Mouse (Mus musculus): ENCODE measurements at regions not wholly inside any gene's neighbourhood (a gene's known extent, or its start where the extent isn't known, plus 50 kb on each side); places are given as distances from the start of the nearest gene placed in this dataset.
A peak's percentile ranks its signal among the peaks of the same experiment; 100 is the strongest.

GRCm38 (mm10) chr14:104819106-104819505 is 296.7 kb upstream of the Rnf219 start:
- Histone ChIP-seq H3K27ac (ENCODE audit: low read depth) (no peak overlapping the region), H3K4me1 (replicated peaks; ENCODE audit: control insufficient read depth, insufficient read depth, low read length) (no peaks in the 10 kb centered on the region), H3K36me3 (ENCODE audit: control insufficient read depth, insufficient read depth, low read length) (no peaks in the 10 kb centered on the region), H3K9ac (ENCODE audit: low read length) (no peak overlapping the region), H3K9me3 (ENCODE audit: control insufficient read depth, low read length) (no peaks in the 10 kb centered on the region), H3K4me3 (ENCODE audit: low read depth, low read length) (no peak overlapping the region), H3K27me3 (replicated peaks; ENCODE audit: control insufficient read depth, insufficient read depth, low read length) (no peaks in the 10 kb centered on the region), H3K4me2 (ENCODE audit: low read length) (no peak overlapping the region)
- no peak for ATAC-seq (replicated peaks; ENCODE audit: low FRiP score, low TSS enrichment, low read depth)
- DNase-seq (ENCODE audit: low spot score) = no peak
- 92% methylated on average over 4 of the region's 4 CpGs for WGBS

GRCm38 (mm10) chr14:104813977-104814584 is 291.6 kb upstream of the Rnf219 start:
- H3K27ac ChIP-seq (ENCODE audit: low read depth) = no peak overlapping the region
- 27% methylated on average over 10 of the region's 10 CpGs for WGBS
- H3K4me1 ChIP-seq (replicated peaks; ENCODE audit: control insufficient read depth, insufficient read depth, low read length) = no peaks in the 10 kb centered on the region
- no peaks in the 10 kb centered on the region for H3K9me3 ChIP-seq (ENCODE audit: control insufficient read depth, low read length)
- no peaks in the 10 kb centered on the region for H3K36me3 ChIP-seq (ENCODE audit: control insufficient read depth, insufficient read depth, low read length)
- H3K27me3 ChIP-seq (replicated peaks; ENCODE audit: control insufficient read depth, insufficient read depth, low read length) = no peaks in the 10 kb centered on the region
- no peak for ATAC-seq (replicated peaks; ENCODE audit: low FRiP score, low TSS enrichment, low read depth)
- H3K4me2 ChIP-seq (ENCODE audit: low read length) = no peak overlapping the region
- no peak overlapping the region for H3K4me3 ChIP-seq (ENCODE audit: low read depth, low read length)
- no peak overlapping the region for H3K9ac ChIP-seq (ENCODE audit: low read length)
- peak; percentile 92 for DNase-seq (ENCODE audit: low spot score)

GRCm38 (mm10) chr14:104812006-104812405 is 289.6 kb upstream of the Rnf219 start:
- Histone ChIP-seq H3K9me3 (ENCODE audit: control insufficient read depth, low read length) (no peaks in the 10 kb centered on the region), H3K27me3 (replicated peaks; ENCODE audit: control insufficient read depth, insufficient read depth, low read length) (no peaks in the 10 kb centered on the region), H3K27ac (ENCODE audit: low read depth) (no peak overlapping the region), H3K4me3 (ENCODE audit: low read depth, low read length) (no peak overlapping the region), H3K4me2 (ENCODE audit: low read length) (no peak overlapping the region), H3K9ac (ENCODE audit: low read length) (no peak overlapping the region), H3K36me3 (ENCODE audit: control insufficient read depth, insufficient read depth, low read length) (no peaks in the 10 kb centered on the region), H3K4me1 (replicated peaks; ENCODE audit: control insufficient read depth, insufficient read depth, low read length) (no peaks in the 10 kb centered on the region)
- WGBS = 78% methylated on average over 4 of the region's 4 CpGs
- no peak for ATAC-seq (replicated peaks; ENCODE audit: low FRiP score, low TSS enrichment, low read depth)
- DNase-seq (ENCODE audit: low spot score) = no peak

DNA sequence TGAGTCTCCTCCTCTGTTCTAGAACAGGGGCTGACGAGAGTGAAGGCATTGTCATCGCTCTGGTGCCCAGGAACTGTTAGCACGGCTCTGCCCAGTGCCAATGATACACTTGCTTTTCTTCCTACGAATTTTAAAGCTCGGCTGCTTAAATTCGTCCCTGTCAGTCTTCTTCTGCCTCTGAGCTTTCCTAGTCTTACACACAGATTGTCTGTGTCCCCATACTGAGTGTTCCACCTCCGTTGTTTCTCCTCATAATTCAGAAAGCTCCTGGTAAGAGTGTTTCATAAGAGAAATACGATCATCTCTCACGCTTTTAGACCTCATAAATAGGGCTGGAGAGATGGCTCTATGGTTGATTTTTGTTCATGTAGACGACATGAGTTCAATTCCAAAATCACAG is 282.9 kb upstream of the Rnf219 start:
- WGBS = 90% methylated on average over 10 of the region's 10 CpGs
- Histone ChIP-seq H3K36me3 (ENCODE audit: control insufficient read depth, insufficient read depth, low read length) (no peaks in the 10 kb centered on the region), H3K27ac (ENCODE audit: low read depth) (no peak overlapping the region), H3K9ac (ENCODE audit: low read length) (no peak overlapping the region), H3K4me3 (ENCODE audit: low read depth, low read length) (no peak overlapping the region), H3K9me3 (ENCODE audit: control insufficient read depth, low read length) (no peaks in the 10 kb centered on the region), H3K4me2 (ENCODE audit: low read length) (no peak overlapping the region), H3K4me1 (replicated peaks; ENCODE audit: control insufficient read depth, insufficient read depth, low read length) (no peaks in the 10 kb centered on the region), H3K27me3 (replicated peaks; ENCODE audit: control insufficient read depth, insufficient read depth, low read length) (no peaks in the 10 kb centered on the region)
- DNase-seq (ENCODE audit: low spot score) = no peak
- ATAC-seq (replicated peaks; ENCODE audit: low FRiP score, low TSS enrichment, low read depth) = no peak

DNA sequence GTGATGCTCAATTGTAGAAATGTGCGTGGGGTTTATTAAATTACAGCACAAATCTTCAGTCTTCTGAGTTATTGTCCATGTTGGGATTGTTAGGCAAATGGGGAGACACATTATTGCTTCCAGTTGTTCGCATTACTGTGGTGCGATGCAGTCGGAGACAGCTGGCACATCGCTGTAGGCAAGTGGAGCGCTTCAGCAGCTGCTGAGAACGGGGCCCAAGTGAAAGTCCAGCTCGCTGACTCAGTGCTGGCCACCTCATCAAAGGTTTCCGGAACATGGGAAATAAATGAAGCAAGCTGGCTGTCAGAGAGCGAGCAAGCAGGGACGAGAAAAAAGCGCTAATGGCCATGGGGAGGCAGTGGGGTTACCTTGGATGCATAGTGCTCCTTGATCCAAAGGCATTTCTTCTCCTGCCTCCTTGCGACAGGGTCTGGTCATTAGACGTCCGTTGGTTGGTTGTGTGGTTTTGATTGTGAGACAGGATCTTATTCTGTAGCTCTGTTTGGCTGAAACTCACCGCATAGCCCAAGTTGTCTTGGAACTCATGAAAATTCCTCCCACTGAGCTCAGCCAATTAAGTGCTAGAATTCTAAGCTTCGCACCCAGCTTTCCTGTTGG is 274.0 kb upstream of the Rnf219 start:
- 75% methylated on average over 17 of the region's 17 CpGs for WGBS
- no peak for ATAC-seq (replicated peaks; ENCODE audit: low FRiP score, low TSS enrichment, low read depth)

DNA sequence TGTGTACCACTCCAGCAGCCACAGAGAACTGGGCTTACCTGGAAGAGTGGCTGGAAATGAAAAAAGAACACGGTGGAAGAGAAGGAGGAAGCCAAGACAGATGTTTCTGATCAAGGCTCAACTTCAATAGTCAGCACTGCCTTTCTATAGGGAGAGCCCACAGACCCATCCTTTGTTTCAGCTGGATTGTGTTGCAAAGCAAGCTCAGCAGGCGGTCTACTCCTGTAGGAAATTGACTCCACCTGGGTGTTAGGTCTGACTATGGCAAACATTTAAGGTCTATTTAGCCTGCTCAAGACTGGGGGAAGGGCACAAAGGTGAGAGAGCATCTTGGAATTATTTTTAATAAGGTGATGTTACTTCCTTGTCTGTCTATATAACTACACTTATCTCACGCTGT is 266.9 kb upstream of the Rnf219 start:
- H3K4me1 ChIP-seq (replicated peaks; ENCODE audit: control insufficient read depth, insufficient read depth, low read length) = no peaks in the 10 kb centered on the region
- H3K9ac ChIP-seq (ENCODE audit: low read length) = no peak overlapping the region
- H3K9me3 ChIP-seq (ENCODE audit: control insufficient read depth, low read length) = no peaks in the 10 kb centered on the region
- DNase-seq (ENCODE audit: low spot score) = no peak
- no peaks in the 10 kb centered on the region for H3K27me3 ChIP-seq (replicated peaks; ENCODE audit: control insufficient read depth, insufficient read depth, low read length)
- H3K36me3 ChIP-seq (ENCODE audit: control insufficient read depth, insufficient read depth, low read length) = no peaks in the 10 kb centered on the region
- no peak for ATAC-seq (replicated peaks; ENCODE audit: low FRiP score, low TSS enrichment, low read depth)
- no peak overlapping the region for H3K4me2 ChIP-seq (ENCODE audit: low read length)
- no peak overlapping the region for H3K4me3 ChIP-seq (ENCODE audit: low read depth, low read length)
- 53% methylated on average over 3 of the region's 3 CpGs for WGBS
- no peak overlapping the region for H3K27ac ChIP-seq (ENCODE audit: low read depth)

More for the DNA sequence above, 274.0 kb upstream of the Rnf219 start:
- H3K9ac ChIP-seq (ENCODE audit: low read length) = no peak overlapping the region
- no peak overlapping the region for H3K4me2 ChIP-seq (ENCODE audit: low read length)
- H3K4me3 ChIP-seq (ENCODE audit: low read depth, low read length) = no peak overlapping the region
- no peaks in the 10 kb centered on the region for H3K36me3 ChIP-seq (ENCODE audit: control insufficient read depth, insufficient read depth, low read length)
- H3K9me3 ChIP-seq (ENCODE audit: control insufficient read depth, low read length) = no peaks in the 10 kb centered on the region
- H3K27me3 ChIP-seq (replicated peaks; ENCODE audit: control insufficient read depth, insufficient read depth, low read length) = no peaks in the 10 kb centered on the region
- no peaks in the 10 kb centered on the region for H3K4me1 ChIP-seq (replicated peaks; ENCODE audit: control insufficient read depth, insufficient read depth, low read length)
- no peak for DNase-seq (ENCODE audit: low spot score)
- H3K27ac ChIP-seq (ENCODE audit: low read depth) = no peak overlapping the region

DNA sequence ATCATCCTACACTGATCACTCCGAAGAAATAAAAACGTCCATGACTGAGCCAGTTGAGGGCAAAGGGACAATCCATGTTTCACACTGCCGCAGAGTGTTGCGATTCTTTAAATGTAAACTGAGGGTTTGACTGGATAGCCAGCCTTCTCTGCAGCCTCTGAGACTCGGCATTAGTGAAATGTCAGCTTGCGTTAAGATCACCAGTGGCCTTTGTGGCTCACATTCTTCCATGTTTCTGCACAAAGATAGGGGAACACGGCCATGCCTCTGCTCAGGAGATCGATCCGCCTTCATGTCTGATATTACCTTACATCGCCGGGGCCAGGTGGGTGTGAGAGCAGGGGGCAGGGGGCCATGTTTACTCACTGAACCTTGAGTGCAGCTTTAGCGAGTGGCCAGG is 262.6 kb upstream of the Rnf219 start:
- H3K36me3 ChIP-seq (ENCODE audit: control insufficient read depth, insufficient read depth, low read length) = no peaks in the 10 kb centered on the region
- H3K4me1 ChIP-seq (replicated peaks; ENCODE audit: control insufficient read depth, insufficient read depth, low read length) = no peaks in the 10 kb centered on the region
- H3K4me2 ChIP-seq (ENCODE audit: low read length) = no peak overlapping the region
- H3K4me3 ChIP-seq (ENCODE audit: low read depth, low read length) = no peak overlapping the region
- no peak overlapping the region for H3K9ac ChIP-seq (ENCODE audit: low read length)
- H3K27ac ChIP-seq (ENCODE audit: low read depth) = no peak overlapping the region
- ATAC-seq (replicated peaks; ENCODE audit: low FRiP score, low TSS enrichment, low read depth) (no peak), DNase-seq (ENCODE audit: low spot score) (no peak)
- H3K9me3 ChIP-seq (ENCODE audit: control insufficient read depth, low read length) = no peaks in the 10 kb centered on the region
- no peaks in the 10 kb centered on the region for H3K27me3 ChIP-seq (replicated peaks; ENCODE audit: control insufficient read depth, insufficient read depth, low read length)
- WGBS = 67% methylated on average over 12 of the region's 12 CpGs

DNA sequence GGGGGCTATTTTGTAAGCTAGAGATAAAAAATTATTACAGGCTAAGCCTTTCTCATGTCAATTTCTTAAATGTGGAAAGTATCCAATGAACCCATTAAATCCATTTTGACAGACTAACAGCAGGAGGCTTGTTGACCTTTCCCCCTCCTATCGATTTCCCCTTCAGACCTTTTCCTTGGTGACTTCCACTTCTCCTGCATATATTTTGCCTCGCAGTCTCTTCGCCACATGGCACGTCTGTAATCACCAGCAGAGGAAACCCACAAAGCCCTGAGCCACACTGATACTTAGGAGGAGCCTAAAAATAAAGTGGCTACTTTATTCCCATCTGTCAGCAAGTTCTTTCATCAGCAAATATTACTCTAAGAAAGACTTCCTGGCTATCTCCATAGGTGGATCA is 247.5 kb upstream of the Rnf219 start:
- H3K36me3 ChIP-seq (ENCODE audit: control insufficient read depth, insufficient read depth, low read length) = no peaks in the 10 kb centered on the region
- WGBS = 65% methylated on average over 4 of the region's 4 CpGs

DNA sequence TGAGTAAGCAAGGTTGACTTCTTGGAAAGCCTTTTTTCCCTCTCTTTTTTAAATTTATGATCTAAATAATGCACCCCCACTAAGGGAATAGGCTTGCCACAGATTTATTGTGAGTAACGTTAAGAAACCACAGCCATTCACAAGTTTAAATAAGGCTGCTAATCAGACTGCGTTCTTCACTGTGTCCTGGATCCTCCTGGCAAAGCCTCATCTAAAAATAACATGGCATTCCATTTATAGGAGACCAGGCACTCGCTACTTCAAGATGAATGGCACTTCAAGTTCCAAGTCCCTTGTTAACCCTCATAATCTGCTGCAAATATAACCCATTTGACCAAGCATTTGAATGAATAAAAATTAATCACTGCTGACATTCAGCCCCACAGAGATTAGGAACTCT is 211.8 kb upstream of the Rnf219 start:
- no peaks in the 10 kb centered on the region for H3K36me3 ChIP-seq (ENCODE audit: control insufficient read depth, insufficient read depth, low read length)
- no peak for DNase-seq (ENCODE audit: low spot score)
- no peaks in the 10 kb centered on the region for H3K4me1 ChIP-seq (replicated peaks; ENCODE audit: control insufficient read depth, insufficient read depth, low read length)
- no peaks in the 10 kb centered on the region for H3K9me3 ChIP-seq (ENCODE audit: control insufficient read depth, low read length)
- no peaks in the 10 kb centered on the region for H3K27me3 ChIP-seq (replicated peaks; ENCODE audit: control insufficient read depth, insufficient read depth, low read length)
- H3K27ac ChIP-seq (ENCODE audit: low read depth) = no peak overlapping the region
- ATAC-seq (replicated peaks; ENCODE audit: low FRiP score, low TSS enrichment, low read depth) = no peak
- no peak overlapping the region for H3K4me2 ChIP-seq (ENCODE audit: low read length)
- no peak overlapping the region for H3K9ac ChIP-seq (ENCODE audit: low read length)
- WGBS = 41% methylated on average over 3 of the region's 3 CpGs
- no peak overlapping the region for H3K4me3 ChIP-seq (ENCODE audit: low read depth, low read length)

More for the DNA sequence above, 247.5 kb upstream of the Rnf219 start:
- H3K4me2 ChIP-seq (ENCODE audit: low read length) = no peak overlapping the region
- no peaks in the 10 kb centered on the region for H3K27me3 ChIP-seq (replicated peaks; ENCODE audit: control insufficient read depth, insufficient read depth, low read length)
- no peak for DNase-seq (ENCODE audit: low spot score)
- H3K9me3 ChIP-seq (ENCODE audit: control insufficient read depth, low read length) = no peaks in the 10 kb centered on the region
- no peak overlapping the region for H3K27ac ChIP-seq (ENCODE audit: low read depth)
- no peak overlapping the region for H3K9ac ChIP-seq (ENCODE audit: low read length)
- ATAC-seq (replicated peaks; ENCODE audit: low FRiP score, low TSS enrichment, low read depth) = no peak
- no peak overlapping the region for H3K4me3 ChIP-seq (ENCODE audit: low read depth, low read length)
- no peaks in the 10 kb centered on the region for H3K4me1 ChIP-seq (replicated peaks; ENCODE audit: control insufficient read depth, insufficient read depth, low read length)

Data from intestine, embryonic 14.5 days (tissue).